Mouse (Mus musculus): ENCODE results near the gene Smarcd1. TPM values are rescaled to one million over a fixed set of nuclear protein-coding genes. Genes with fewer than 3 reads are reported as not detected.
"Not testable (repeated sequence)": the region's sequence is repeated elsewhere in the genome, so short reads cannot be mapped to it uniquely, and the experiment has no call there.

The Smarcd1 gene
- total RNA-seq, 2 experiments from 2014 or later, result 96.1 to 106 TPM

DNA sequence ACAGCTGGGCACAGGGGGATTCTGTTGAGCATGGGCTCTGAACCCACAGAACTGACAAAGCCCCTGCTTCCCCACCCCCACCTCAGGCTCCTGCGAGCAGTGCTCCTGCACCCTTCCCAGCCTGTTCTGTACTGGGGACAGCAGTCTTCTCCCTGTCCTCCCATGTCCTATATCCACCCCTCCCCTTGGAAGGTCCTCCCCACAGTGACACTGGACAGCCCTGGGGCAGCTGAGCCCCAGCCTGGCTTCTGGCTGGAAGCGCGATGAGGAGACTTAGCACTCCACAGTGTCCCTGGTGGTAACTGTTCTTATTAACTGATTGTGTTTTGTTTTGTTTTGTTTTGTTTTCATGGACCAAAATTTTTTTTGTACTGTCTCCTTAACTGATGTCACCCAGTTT is 11.6 kb downstream of the Smarcd1 start:
- DNase-seq (ENCODE audit: low spot score in 2 of 2), result no peak

DNA sequence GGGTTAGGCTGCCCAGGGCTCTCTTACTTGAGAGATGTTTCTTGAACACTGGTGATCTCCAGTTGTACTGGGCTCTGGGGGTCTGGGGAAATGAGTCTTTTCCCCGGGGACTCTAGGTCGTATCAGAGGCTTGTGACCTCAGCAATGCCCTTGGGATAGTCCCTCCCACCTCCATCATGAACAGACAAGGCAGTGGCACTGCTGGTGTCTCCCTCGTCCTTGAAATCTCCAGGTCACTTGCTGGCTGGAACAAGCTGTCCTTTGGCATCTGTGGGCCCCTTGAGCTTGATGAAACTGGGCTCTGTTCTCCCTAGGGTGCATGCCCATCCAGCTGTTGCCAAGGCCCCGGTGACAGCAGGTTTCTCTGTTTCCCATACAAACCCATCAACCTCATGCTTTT is 12.3 kb downstream of the Smarcd1 start:
- peak in 1 of 2 experiments; percentile 41 for DNase-seq (ENCODE audit: low spot score in 2 of 2)

DNA sequence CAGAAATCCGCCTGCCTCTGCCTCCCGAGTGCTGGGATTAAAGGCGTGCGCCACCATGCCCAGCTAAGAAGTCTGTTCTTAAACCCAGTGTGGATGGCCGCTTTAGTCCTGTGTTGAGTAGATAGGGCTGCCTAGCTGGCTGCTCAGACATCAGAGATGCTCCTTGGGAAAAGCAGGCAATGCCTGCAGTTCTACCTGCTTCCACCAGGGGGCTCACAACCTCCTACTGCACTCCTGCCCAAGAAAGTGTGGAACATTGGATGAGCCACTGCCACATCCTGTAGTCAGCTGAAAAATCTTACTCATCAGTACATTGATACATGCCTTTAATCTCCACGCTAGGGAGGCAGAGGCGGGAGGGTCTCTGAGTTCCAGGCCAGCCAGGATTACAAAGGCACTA is 12.9 kb downstream of the Smarcd1 start:
- peak; percentile 81 to 86 for DNase-seq (ENCODE audit: low spot score in 2 of 2)

DNA sequence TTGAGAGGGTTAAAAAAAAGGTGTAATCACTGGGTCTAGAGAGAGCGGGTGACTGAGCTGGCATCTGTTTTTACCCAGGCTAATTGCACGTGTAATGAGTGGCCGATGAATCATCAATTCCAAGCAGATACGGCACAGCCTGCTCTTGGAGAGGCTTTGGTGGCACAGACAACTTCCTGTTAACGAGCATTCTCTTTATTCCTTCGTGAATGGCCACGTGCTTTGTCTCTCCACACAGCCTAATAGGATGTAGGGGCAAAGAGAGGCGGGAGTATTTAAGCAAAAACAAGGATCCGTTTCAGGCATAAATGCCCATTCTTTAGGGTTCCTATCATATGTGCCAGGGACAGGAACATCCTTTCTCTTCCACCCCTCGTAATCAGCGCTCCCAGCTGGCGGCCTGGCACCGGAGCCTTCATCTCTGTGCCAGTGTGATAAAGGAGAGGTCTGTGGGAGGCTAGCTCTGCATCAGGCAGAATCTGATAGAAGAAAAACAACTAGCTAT is 13.5 kb downstream of the Smarcd1 start:
- DNase-seq (ENCODE audit: low spot score in 2 of 2), result peak; percentile 82 to 94

DNA sequence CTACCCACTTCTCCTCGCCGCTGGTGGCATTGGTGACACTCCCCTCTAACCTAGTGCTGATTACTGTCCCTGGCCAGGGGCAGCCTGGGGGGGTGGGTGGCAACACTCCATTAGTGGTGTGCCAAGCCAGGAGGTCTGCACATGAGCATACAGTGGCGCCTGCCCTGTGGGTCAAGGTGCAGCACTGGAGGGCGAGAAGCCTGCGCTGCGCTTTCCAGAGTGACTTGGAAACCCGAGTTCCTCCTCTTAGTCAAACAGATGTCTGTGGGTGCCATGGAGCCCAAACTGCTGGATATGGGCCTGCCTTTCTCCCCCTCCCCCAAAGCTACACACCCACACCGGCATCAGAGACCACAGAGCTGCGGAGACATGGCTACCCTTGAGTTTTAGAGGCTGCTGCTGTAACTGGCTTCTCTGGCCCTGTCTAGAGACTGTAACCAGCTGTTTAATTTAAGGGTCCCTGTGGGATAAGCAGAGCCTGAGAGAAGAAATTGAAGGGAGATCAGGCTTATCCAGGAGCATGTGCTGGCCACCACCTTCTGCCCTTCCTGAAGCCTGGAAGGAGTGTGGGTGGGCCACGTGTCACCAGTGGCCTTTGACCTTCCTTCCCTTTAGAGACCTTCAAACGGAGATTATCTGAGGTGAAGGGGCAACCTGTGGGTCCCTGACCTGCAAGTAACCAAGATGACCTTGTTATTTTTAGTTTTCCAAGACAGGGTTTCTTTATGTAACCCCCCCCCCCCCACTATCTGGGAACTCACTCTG is 14.2 kb downstream of the Smarcd1 start:
- DNase-seq (ENCODE audit: low spot score in 2 of 2), result peak; percentile 48 to 52

DNA sequence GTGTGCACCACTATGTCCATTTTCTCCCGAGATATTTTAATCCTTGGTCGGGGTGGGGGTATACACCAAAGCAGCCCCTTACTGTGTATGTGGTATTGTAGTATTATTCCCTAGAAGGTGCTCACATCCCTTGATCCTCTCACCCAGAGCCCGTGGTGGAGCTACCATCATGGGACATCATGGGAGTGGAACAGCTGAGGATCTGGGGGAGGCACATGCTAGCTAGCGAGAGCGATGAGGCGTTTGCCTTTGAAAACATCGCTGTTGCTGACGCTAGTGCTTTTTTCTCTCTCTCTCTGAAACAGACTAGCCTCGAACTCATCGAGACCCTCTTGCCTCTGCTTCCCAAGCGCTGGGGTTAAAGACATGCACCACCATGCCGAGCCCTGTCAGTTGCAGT is 14.9 kb downstream of the Smarcd1 start:
- DNase-seq (ENCODE audit: low spot score in 2 of 2), result peak in 1 of 2 experiments; percentile 55

DNA sequence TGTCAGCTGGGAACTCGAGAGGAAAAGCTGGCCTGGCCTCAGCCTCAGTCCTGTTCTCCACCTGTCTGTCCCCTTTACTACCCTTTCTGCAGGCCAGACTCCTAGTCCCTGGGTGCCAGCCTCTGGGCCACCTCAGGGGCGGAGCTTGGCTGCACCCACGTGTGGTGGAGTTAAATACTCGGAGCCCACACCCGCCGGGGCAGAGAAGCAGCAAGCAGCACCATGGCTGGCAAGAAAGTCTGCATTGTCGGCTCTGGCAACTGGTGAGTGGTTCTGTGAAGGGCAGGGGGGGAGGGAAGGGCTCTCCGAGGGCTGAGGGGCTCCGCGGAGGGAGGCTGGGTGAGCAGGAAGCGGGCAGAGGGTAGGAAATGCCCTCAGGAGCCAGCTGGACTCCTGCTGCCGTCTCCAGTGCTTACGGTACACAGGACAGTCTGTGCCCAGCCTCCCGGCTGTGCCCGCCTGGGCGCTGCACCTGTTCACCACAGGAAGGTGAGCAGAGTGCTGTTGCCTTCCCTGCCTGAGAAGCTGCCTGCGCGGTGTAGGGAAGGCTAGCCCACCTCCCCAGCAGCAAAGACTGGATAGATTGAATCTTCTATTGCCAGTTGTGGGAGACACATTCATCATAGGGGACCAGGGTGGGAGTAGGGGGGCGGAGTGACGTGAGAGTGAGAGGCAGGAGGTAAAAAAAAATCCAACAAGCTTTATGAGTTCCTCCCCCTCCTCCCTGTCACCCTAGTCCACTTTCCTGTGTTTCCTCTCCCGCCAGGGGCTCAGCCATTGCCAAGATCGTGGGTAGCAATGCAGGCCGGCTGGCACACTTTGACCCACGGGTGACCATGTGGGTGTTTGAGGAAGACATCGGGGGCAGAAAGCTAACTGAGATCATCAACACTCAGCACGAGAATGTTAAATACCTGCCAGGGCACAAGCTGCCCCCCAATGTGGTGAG is 15.7 kb downstream of the Smarcd1 start, which contains the start of gene Gpd1:
Gene Gpd1, plus strand, starts transcription at position 130 of the 949 bp plus-strand sequence.
- peak; percentile 69 to 73 for DNase-seq (ENCODE audit: low spot score in 2 of 2)

DNA sequence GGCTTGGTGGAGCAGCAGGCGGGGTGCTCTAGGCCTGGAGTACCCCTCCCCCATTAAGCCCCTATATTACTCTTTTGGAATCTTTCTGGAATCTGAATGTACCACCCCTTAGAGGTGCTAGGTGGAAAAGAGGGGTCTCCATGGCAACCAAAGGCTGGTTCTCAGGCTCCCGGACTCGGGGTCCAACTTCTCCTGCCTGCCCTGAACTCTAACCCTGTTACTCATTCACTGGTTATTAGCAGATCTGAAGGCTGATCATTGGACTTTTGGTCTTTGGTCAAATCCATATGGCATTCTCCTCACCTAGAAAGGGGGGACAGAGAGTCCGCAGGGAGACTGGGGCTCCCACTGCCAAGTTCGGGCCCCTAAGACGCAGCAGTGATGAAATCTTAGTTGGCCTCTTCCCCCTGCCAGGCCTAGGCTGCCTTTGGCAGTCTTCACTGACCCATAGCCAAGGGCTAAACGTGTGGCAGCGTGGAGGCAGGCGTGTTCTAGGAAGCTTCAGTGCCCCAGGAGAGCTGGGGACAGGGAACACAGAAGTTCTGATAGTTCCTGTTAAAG is 16.6 kb downstream of the Smarcd1 start:
- no peak for DNase-seq (ENCODE audit: low spot score in 2 of 2)

DNA sequence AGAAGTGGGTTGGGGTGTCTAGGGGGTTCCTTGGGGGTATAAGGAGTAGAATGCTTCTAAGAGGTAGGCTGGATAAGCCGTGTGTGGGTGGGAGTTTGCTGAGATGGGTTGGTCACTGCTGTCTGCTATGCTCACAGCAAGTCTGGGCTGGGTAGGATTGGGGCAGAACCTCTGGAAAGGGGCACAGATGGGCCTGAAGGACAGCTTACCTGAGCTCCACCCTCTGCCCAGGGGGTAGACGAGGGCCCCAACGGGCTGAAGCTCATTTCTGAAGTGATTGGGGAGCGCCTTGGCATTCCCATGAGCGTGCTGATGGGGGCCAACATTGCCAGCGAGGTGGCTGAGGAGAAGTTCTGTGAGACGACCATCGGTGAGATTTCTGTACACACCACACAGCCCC is 17.9 kb downstream of the Smarcd1 start:
- DNase-seq (ENCODE audit: low spot score in 2 of 2), result no peak

DNA sequence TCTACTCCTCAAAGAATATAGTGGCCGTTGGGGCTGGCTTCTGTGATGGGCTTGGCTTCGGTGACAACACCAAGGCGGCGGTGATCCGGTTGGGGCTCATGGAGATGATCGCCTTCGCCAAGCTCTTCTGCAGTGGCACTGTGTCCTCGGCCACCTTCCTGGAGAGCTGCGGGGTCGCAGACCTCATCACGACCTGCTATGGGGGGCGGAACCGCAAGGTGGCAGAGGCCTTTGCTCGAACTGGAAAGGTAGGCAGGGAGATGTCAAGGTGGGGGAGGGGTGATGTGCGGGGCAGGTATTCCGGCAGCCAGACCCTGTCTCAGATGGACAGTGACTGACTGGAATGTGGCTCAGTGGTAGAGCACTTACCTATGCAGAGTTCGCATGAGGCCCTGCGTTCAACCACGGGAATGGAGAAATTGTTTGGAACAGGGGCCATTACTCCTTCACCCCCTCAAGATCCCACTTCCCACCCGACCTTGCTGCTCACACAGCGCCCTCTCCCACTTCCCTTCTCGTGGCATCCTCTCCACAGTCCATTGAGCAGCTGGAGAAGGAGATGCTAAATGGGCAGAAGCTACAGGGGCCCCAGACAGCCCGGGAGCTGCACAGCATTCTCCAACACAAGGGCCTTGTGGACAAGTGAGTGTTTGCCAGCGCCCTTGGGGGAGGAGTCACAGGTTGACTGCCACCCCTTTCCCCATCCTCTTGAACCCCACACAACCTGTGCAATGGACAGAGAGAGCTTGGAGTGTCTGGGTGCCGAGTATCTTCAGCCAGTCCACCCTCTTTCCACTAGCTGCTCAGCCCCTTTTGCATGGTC is 20.2 kb downstream of the Smarcd1 start:
- DNase-seq (ENCODE audit: low spot score in 2 of 2), result no peak

DNA sequence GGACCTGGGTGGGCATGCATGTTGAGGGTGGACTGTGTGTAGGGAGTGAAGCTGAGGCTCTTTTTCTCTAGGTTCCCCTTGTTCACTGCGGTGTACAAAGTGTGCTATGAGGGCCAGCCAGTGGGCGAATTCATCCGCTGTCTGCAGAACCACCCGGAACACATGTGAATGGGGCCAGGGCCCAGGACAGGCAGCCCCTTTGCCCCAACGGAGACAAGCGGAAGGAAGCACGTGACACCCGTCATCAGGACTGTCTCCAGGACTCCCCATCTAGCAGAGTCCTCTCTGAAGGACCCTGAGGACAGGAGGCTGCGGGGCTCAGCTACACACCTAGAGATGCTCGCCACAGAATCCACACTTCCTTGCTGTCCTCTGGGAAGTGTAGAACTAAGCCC is 21.2 kb downstream of the Smarcd1 start:
- no peak for DNase-seq (ENCODE audit: low spot score in 2 of 2)

DNA sequence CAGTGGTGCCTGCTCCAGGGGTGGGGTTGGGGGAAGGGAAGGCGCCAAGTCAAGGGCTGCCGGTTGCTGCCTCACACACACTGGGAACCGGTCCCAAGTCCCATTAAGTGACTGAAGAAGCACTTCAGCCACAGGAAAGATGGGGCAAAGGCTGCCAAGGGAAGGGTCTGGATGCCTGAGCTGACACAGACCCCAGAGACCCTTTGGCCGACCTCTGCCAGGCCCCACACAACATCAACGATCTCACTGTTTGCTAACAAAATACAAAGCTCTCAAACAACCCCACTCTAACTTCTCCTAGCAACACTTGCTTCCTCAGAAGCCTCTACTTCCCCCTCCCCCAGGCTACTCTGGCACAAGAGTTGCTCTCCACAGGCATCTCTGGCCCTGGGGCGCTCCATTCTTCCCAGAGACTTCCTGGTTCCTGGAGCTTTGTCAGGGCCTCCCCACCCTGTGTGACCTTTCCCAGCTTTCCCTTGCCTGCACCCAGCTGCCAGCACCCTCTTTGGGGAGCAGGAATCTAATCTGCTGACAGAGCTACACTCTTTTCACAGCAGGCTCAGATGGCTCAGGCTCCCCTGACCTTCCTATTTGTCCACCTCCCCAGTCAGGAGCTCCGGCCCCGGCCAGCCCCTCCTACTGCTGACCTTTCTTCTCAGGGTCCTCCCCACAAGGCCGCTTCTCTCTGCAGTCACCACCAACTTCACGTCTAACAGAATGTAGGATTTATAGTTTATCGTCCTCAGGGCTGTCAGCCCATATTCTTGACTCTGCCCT is 21.8 kb downstream of the Smarcd1 start:
- peak; percentile 68 to 72 for DNase-seq (ENCODE audit: low spot score in 2 of 2)

DNA sequence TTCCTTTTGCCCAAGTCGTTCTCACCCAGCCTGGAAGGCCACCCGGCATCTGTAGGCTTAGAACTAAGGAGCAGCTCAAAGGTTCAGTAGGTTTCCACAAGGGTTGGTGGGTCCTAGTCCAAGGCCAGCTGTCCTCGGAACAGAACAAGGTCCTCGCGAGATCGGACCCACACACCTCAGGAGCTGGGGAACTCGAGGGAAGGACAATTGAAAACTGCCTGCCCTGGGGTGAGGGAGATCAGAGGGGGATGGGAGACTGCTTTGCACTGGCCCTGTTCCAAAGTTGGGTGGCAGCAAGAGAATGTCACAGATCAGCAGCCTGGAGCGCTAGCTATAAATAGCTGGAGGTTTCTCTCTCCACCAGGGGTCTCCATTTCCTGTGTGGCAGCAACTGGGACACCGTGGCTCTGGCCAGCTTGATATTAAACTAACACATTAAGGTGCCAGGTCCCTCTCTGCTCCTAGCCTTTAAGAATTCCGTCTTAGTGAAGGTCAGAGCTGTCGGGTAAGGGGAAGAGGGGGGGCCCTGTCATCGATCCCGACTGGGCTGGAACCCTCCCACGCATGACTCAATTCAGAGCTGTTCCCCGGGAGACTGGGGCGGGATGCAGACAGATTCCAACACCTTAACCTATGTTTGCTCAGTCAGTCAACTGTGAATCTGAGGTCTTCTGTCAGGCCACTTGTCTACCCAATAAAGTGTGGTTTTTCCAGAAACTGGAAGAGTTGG is 22.5 kb downstream of the Smarcd1 start:
- DNase-seq (ENCODE audit: low spot score in 2 of 2), result peak; percentile 80 to 86

DNA sequence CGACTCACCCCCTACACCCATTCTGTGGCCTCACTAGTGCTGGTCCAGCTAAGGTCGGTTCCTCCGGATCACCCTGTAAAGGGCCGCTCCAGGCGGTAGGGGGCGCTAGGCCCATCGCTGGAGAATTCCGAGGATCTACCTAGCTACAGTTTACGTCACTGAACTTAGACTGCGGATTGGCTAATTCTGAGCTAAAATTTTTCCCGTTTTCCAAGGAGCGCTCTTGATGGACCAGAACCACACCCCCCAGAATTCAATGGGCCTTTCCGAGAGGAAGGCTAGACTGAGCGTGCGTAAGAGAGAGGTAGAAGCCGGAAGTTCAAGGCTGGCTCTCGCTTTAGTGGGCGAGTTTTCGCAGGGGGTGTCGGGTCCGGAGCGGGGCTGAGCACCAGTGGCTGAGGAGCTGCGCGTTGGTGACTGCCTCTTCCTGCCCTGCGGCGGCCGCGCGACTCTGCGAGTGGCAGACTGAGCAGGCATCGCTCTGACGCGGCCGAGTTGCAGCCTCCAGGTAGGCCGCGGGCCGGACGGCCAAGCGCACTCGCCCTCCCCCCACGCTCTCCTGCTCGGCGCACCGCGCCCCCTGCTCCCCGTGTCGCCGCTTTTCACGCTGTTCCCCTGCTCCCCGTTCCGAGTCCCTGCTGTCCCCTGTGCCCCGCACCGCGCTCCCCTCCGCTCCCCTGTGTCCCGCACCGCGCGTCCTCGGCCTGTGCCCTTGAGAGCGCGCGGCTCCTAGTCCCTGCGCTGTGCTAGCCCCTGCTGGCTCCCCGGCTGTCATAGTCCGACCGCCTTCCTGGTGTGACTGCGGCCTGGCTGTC is 23.6 kb downstream of the Smarcd1 start, which contains the start of gene Cox14:
Gene Cox14, plus strand, starts transcription at position 278 of the 815 bp plus-strand sequence.
- DNase-seq (ENCODE audit: low spot score in 2 of 2), result peak; percentile 96 to 99

DNA sequence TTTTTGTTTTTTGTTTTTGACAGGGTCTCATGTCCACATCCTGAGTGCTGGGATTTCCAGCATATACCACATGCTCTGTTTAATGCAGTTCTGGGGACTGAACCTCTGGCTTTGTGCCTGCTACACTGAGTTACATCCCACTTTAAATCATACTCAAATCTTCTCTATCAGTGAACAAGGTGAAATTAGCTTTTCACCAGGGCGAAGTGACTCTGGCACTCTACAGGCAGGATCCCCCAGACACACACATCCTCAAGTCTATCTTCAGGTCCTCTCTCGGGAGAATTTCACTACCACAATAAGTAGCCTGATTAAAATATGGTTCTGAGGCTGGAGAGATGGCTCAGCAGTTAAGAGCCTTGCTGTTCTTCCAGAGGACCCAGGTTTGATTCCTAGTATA is 24.6 kb downstream of the Smarcd1 start:
- DNase-seq (ENCODE audit: low spot score in 2 of 2), result no peak

DNA sequence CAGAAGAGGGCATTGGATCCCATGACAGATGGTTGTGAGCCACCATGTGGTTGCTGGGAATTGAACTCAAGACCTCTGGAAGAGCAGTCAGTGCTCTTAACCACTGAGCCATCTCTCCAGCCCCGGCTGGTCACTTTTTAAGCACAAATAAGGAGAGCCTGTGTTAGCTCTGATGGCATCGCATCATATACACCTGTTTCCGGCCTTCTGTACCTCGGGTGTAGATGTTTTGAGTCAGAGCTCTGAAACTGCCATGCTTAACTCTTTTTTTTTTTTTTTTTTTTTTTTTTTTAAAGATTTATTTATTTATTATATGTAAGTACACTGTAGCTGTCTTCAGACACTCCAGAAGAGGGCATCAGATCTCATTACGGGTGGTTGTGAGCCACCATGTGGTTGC is 25.1 kb downstream of the Smarcd1 start:
- DNase-seq (ENCODE audit: low spot score in 2 of 2), result not testable (repeated sequence)

DNA sequence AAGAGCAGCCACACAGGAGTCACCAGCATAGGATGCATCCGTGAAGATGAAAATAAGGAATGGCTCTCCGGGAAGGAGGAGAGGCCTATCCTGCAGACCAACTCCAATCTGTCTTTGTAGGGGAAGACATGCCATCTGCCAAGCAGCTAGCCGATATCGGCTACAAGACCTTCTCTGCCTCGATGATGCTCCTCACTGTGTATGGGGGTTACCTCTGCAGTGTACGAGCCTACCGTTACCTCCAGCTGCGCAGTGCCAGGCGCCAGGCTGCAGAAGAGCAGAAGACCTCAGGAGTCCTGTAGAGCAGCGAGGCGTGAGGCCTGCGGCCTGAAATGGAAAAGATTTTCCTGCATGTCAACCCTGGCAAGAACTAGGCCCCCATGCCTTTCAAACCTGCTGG is 25.6 kb downstream of the Smarcd1 start:
- no peak for DNase-seq (ENCODE audit: low spot score in 2 of 2)

DNA sequence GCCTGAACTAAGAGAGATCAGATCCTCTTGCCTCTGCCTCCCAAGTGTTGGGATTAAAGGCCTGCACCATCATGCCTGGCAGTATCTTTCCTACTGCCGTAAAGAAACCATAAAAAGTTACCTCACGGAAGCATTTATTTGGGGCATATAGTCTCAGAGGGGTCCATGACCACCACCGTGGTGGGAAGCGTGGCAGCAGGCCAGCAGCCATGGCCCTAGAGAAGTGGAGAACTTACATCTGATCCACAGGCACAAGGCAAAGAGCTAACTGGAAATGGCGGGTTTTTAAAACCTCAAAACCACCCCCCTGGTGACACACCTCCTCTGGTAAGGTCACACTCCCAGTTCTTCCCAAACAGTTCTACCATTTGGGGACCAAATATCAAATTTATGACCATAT is 26.3 kb downstream of the Smarcd1 start:
- no peak for DNase-seq (ENCODE audit: low spot score in 2 of 2)

All from layer of hippocampus, postnatal 14 days (tissue).